Mouse (Mus musculus) lung, postnatal 0 days (tissue): ENCODE data around the gene Syn3.

Source experiments
- CTCF ChIP-seq: IDR thresholded peaks from 2 replicates; pipeline ENCODE4 v1.5.1; 2016; ENCODE audit warnings: antibody characterized with exemption, mild to moderate bottlenecking
- EP300 ChIP-seq: IDR thresholded peaks from 2 replicates; pipeline ENCODE4 v1.6.1; 2016; ENCODE audit warnings: antibody characterized with exemption, mild to moderate bottlenecking, control low read depth

- no peak for TF ChIP-seq CTCF
- no peak for TF ChIP-seq EP300
These were observed 349.5 kb downstream of the Syn3 start for GRCm38 (mm10) chr10:86149029-86149818.
